In the genomic region with DNA sequence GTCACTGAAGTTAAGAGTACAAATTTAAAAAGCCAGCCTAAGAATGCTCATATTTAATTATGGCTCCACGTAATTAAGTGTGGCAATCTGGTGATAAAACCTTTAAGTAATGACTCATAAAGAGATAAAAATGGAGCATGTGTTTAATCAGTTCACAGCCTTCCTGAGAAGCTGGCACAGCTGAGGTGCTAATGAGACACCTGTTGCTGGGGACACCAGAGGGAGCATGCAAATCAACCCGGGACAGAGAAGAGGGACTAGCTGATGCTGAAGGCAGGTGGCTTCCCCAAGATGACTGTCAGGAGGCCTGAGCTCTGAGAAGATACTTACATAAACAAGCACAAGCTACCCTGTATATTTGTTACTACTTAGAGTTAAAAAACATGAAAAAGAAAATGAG, we compare ENCODE assay signal across 11 mouse cellular contexts.
DNase-seq lines count a peak whose midpoint lies in the region; ATAC-seq and TF ChIP-seq lines count a peak whose summit lies in the region.
"Had no signal": no experiment of that assay in that cellular context is flagged by ENCODE, and none has a peak within 500 bp of the region (broad histone marks: within the 10 kb centered on the region; RNA-seq: fewer than 3 reads in every experiment).

No protein-coding gene starts in this region.

- TF ChIP-seq CTCF in brain, embryonic 14.5 days (IDR thresholded peaks at IDR 0.05; ENCODE audit: borderline replicate concordance, extremely low read depth, insufficient read depth, insufficient read length) = no peak
- TF ChIP-seq CTCF in layer of hippocampus, adult 2 months (conservative IDR thresholded peaks at IDR 0.05) = no peak

- peak; percentile 48 to 54 for DNase-seq in cerebellum, postnatal 10 days
- DNase-seq in cerebellum, adult 8-10 months = no peak
- peak; percentile 93 for DNase-seq in brain, embryonic 14.5 days (ENCODE audit: low read depth)
- peak; percentile 29 to 52 for DNase-seq in layer of hippocampus, adult 2 months (ENCODE audit: low spot score in 2 of 2)
- peak; percentile 22 for DNase-seq in left cerebral cortex, postnatal 4 days
- no peak for DNase-seq in gastrocnemius, postnatal 36 days
- DNase-seq in ovary, postnatal 14 days (ENCODE audit: low spot score) = no peak
- DNase-seq: kidney, postnatal 25 days; lung, postnatal 4 days; thymus, postnatal 4 days had no signal

- H3K27ac ChIP-seq in layer of hippocampus, adult 2 months = no peak overlapping the region

- no peak for TF ChIP-seq POLR2A in brain, embryonic 14.5 days (IDR thresholded peaks at IDR 0.05; ENCODE audit: borderline replicate concordance, extremely low read depth, insufficient read depth, insufficient read length, poor library complexity, severe bottlenecking)

- no peak overlapping the region for H3K4me3 ChIP-seq in layer of hippocampus, adult 2 months

- intact Hi-C loops in left cerebral cortex, postnatal 4 days (cut with DNase I) = no loop called here
- intact Hi-C loops in gastrocnemius, postnatal 36 days (cut with DNase I) = no loop called here

- ATAC-seq in granulocyte monocyte progenitor cell, adult 5-6 weeks (replicated peaks; ENCODE audit: poor library complexity, severe bottlenecking) = no peak

Comparison
In these comparisons a context has a peak if more than half of its experiments do, and no peak if none do; other contexts are left out.
1. DNase-seq: peak in cerebellum, postnatal 10 days (2 of 2), brain, embryonic 14.5 days (single experiment), layer of hippocampus, adult 2 months (2 of 2) and left cerebral cortex, postnatal 4 days (single experiment); none in cerebellum, adult 8-10 months (single experiment), gastrocnemius, postnatal 36 days (0 of 2) and ovary, postnatal 14 days (single experiment).